Mouse (Mus musculus) forebrain, embryonic 14.5 days (tissue): ENCODE data around the gene Sgf29. TPM values are rescaled to one million over a fixed set of nuclear protein-coding genes. Genes with fewer than 3 reads are reported as not detected.
"Not testable (repeated sequence)": the region's sequence is repeated elsewhere in the genome, so short reads cannot be mapped to it uniquely, and the experiment has no call there.

ENCODE experiments used
- ATAC-seq: fragments of 200-750 bp; cut with Nextera tagmentation; 2 replicates; pipeline ENCODE4 v1.8.0; 2017; ENCODE audit warnings: mild to moderate bottlenecking, moderate library complexity
- DNase-seq: peaks from one replicate; pipeline ENCODE4 v3.0.0-alpha.2; 2015; ENCODE audit warnings: low spot score
- H3K27ac ChIP-seq: fragments of 300-500 bp; sonication (generic); 2 replicates; pipeline ENCODE4 v1.5.1; 2014; ENCODE audit warnings: low read depth, mild to moderate bottlenecking, control low read depth, low read length, moderate library complexity
- H3K27me3 ChIP-seq: fragments of 300-500 bp; sonication (generic); replicated peaks from 2 replicates; pipeline ENCODE4 v1.6.1; 2014; ENCODE audit warnings: low read length, control low read depth, mixed read lengths; ENCODE audit not compliant: control insufficient read depth, insufficient read depth
- H3K36me3 ChIP-seq: fragments of 300-500 bp; sonication (generic); 2 replicates; pipeline ENCODE4 v1.6.1; 2014; ENCODE audit warnings: low read length, control low read depth; ENCODE audit not compliant: control insufficient read depth, insufficient read depth
- H3K4me1 ChIP-seq: fragments of 300-500 bp; sonication (generic); 2 replicates; pipeline ENCODE4 v1.6.1; 2014; ENCODE audit warnings: antibody characterized with exemption, low read length, control low read depth; ENCODE audit not compliant: control insufficient read depth, insufficient read depth
- H3K4me2 ChIP-seq: fragments of 300-500 bp; sonication (generic); 2 replicates; pipeline ENCODE4 v1.6.1; 2014; ENCODE audit warnings: mild to moderate bottlenecking, control low read depth, low read length
- H3K4me3 ChIP-seq: fragments of 300-500 bp; sonication (generic); 2 replicates; pipeline ENCODE4 v1.5.1; 2014; ENCODE audit warnings: low read depth, low read length, control low read depth
- H3K9ac ChIP-seq: fragments of 300-500 bp; sonication (generic); 2 replicates; pipeline ENCODE4 v1.6.1; 2014; ENCODE audit warnings: mild to moderate bottlenecking, low read length, control low read depth, moderate library complexity
- H3K9me3 ChIP-seq: fragments of 300-500 bp; sonication (generic); replicated peaks from 2 replicates; pipeline ENCODE4 v1.6.1; 2016; ENCODE audit warnings: low read length, control low read depth, mixed read lengths; ENCODE audit not compliant: control insufficient read depth
- WGBS: fragments of 180-500 bp; shearing (Covaris S2); extraction: QIAGEN DNeasy Blood & Tissue Kit; methylation state at CpG from one replicate; pipeline ENCODE4 v1.1.7; 2014; 5-methylcytosine and 5-hydroxymethylcytosine counted together
- polyA plus RNA-seq: library from polyadenylated mRNA; unstranded; fragments of >200 nt; fragmentation: Nextera tagmentation; extraction: Ambion mirVana; gene quantifications from 2 replicates; pipeline ENCODE4 v1.2.1, GENCODE M21; 2014

Sgf29 gene
- polyA plus RNA-seq, 1 experiment from 2014 or later = 66.1 TPM

GRCm38 (mm10) chr7:126670152-126670551 lies 21.0 kb downstream of the Sgf29 start:
- DNase-seq = no peak
- no peak overlapping the region for H3K9ac ChIP-seq
- H3K27ac ChIP-seq = no peak overlapping the region
- no peak overlapping the region for H3K4me3 ChIP-seq
- no peaks in the 10 kb centered on the region for H3K27me3 ChIP-seq
- H3K36me3 ChIP-seq = peaks cover 47% of the 10 kb centered on the region
- no peak for ATAC-seq
- H3K4me2 ChIP-seq = no peak overlapping the region
- WGBS = 93% methylated on average over 3 of the region's 3 CpGs
- no peaks in the 10 kb centered on the region for H3K9me3 ChIP-seq
- H3K4me1 ChIP-seq = no peaks in the 10 kb centered on the region

GRCm38 (mm10) chr7:126672111-126672510 lies 23.0 kb downstream of the Sgf29 start:
- Histone ChIP-seq H3K27me3 (no peaks in the 10 kb centered on the region), H3K4me2 (no peak overlapping the region), H3K9me3 (no peaks in the 10 kb centered on the region), H3K36me3 (peaks cover 32% of the 10 kb centered on the region), H3K4me3 (no peak overlapping the region), H3K4me1 (no peaks in the 10 kb centered on the region), H3K27ac (no peak overlapping the region), H3K9ac (no peak overlapping the region)
- DNase-seq (no peak), ATAC-seq (no peak)
- WGBS = 94% methylated on average over 9 of the region's 9 CpGs

GRCm38 (mm10) chr7:126675104-126675503 lies 26.0 kb downstream of the Sgf29 start:
- no peak overlapping the region for H3K4me2 ChIP-seq
- no peak overlapping the region for H3K4me3 ChIP-seq
- H3K27me3 ChIP-seq = no peaks in the 10 kb centered on the region
- WGBS = 97% methylated on average over 8 of the region's 8 CpGs
- H3K4me1 ChIP-seq = no peaks in the 10 kb centered on the region
- no peak overlapping the region for H3K27ac ChIP-seq
- H3K9ac ChIP-seq = no peak overlapping the region
- H3K9me3 ChIP-seq = no peaks in the 10 kb centered on the region
- no peak for ATAC-seq
- H3K36me3 ChIP-seq = peaks cover 32% of the 10 kb centered on the region
- DNase-seq = no peak

GRCm38 (mm10) chr7:126676207-126676606 lies 27.1 kb downstream of the Sgf29 start, which contains the start of gene Sult1a1:
Gene Sult1a1 (minus strand): TSS chr7:126676432.
- no peak for DNase-seq
- Histone ChIP-seq H3K4me2 (no peak within 1 kb of the TSS), H3K4me3 (no peak within 1 kb of the TSS), H3K36me3 (peaks cover 28% of the 10 kb centered on the region), H3K9ac (no peak within 1 kb of the TSS), H3K27ac (no peak within 1 kb of the TSS), H3K9me3 (no peaks in the 10 kb centered on the region), H3K27me3 (no peaks in the 10 kb centered on the region), H3K4me1 (no peaks in the 10 kb centered on the region)
- ATAC-seq = no peak
- 85% methylated on average over 1 of the region's 1 CpGs for WGBS

- Histone ChIP-seq H3K27ac (no peak overlapping the region), H3K27me3 (no peaks in the 10 kb centered on the region), H3K4me1 (no peaks in the 10 kb centered on the region), H3K9ac (no peak overlapping the region), H3K9me3 (no peaks in the 10 kb centered on the region), H3K36me3 (peaks cover 23% of the 10 kb centered on the region), H3K4me2 (no peak overlapping the region), H3K4me3 (no peak overlapping the region)
- 83% methylated on average over 4 of the region's 4 CpGs for WGBS
- ATAC-seq (no peak), DNase-seq (no peak)
These were observed 27.6 kb downstream of the Sgf29 start for GRCm38 (mm10) chr7:126676631-126677220.

GRCm38 (mm10) chr7:126678545-126679341 lies 29.6 kb downstream of the Sgf29 start:
- ATAC-seq (no peak), DNase-seq (no peak)
- Histone ChIP-seq H3K4me2 (no peak overlapping the region), H3K27me3 (no peaks in the 10 kb centered on the region), H3K4me1 (no peaks in the 10 kb centered on the region), H3K9ac (no peak overlapping the region), H3K27ac (no peak overlapping the region), H3K9me3 (no peaks in the 10 kb centered on the region), H3K4me3 (no peak overlapping the region), H3K36me3 (0 out of 2 replicates have a peak, but pooled peaks cover 7% of the 10 kb centered on the region)
- WGBS = 86% methylated on average over 8 of the region's 8 CpGs

- DNase-seq (no peak), ATAC-seq (no peak)
- H3K27me3 ChIP-seq = no peaks in the 10 kb centered on the region
- no peak overlapping the region for H3K4me3 ChIP-seq
- H3K9me3 ChIP-seq = no peaks in the 10 kb centered on the region
- H3K36me3 ChIP-seq = 0 out of 2 replicates have a peak, but pooled peaks cover 4% of the 10 kb centered on the region
- no peak overlapping the region for H3K4me2 ChIP-seq
- no peaks in the 10 kb centered on the region for H3K4me1 ChIP-seq
- 91% methylated on average over 5 of the region's 5 CpGs for WGBS
- no peak overlapping the region for H3K27ac ChIP-seq
- no peak overlapping the region for H3K9ac ChIP-seq
These were observed 30.6 kb downstream of the Sgf29 start for GRCm38 (mm10) chr7:126679683-126680082.

GRCm38 (mm10) chr7:126681221-126681620 lies 32.1 kb downstream of the Sgf29 start:
- Histone ChIP-seq H3K4me3 (no peak overlapping the region), H3K4me2 (no peak overlapping the region), H3K9me3 (no peaks in the 10 kb centered on the region), H3K27me3 (no peaks in the 10 kb centered on the region), H3K27ac (no peak overlapping the region), H3K36me3 (no peaks in the 10 kb centered on the region), H3K9ac (no peak overlapping the region), H3K4me1 (no peaks in the 10 kb centered on the region)
- 93% methylated on average over 5 of the region's 5 CpGs for WGBS
- DNase-seq = no peak
- ATAC-seq = no peak

GRCm38 (mm10) chr7:126688156-126688555 lies 39.0 kb downstream of the Sgf29 start:
- H3K4me2 ChIP-seq, H3K9ac ChIP-seq, ATAC-seq, DNase-seq, H3K4me1 ChIP-seq, H3K27ac ChIP-seq, H3K4me3 ChIP-seq, H3K27me3 ChIP-seq, H3K9me3 ChIP-seq: not testable (repeated sequence)
- H3K36me3 ChIP-seq = peaks cover 27% of the 10 kb centered on the region
- WGBS = 77% methylated on average over 4 of the region's 4 CpGs
